Mouse (Mus musculus): Measurements from ENCODE around the gene Rab34. TPM values are rescaled to one million over a fixed set of nuclear protein-coding genes. Genes with fewer than 3 reads are reported as not detected.

Gene Rab34
- 10 to 100 TPM; 25.2 to 28.0 TPM for total RNA-seq (2021)

- peak; percentile 85 for DNase-seq
These were observed at the start of gene Rab34 for GRCm38 (mm10) chr11:78188331-78189233. TSS of gene Rab34 (plus strand) at chr11:78188430.

- DNase-seq, result no peak
These were observed 47.6 kb upstream of the Rab34 start for GRCm38 (mm10) chr11:78140665-78141064.

GRCm38 (mm10) chr11:78143520-78143919 is 44.7 kb upstream of the Rab34 start:
- DNase-seq, result no peak

- no peak for DNase-seq
These were observed 42.1 kb upstream of the Rab34 start for GRCm38 (mm10) chr11:78146168-78146567.

- peak; percentile 21 for DNase-seq
These were observed 41.3 kb upstream of the Rab34 start for GRCm38 (mm10) chr11:78146707-78147543.

GRCm38 (mm10) chr11:78151161-78151560 is 37.1 kb upstream of the Rab34 start:
- peak; percentile 38 for DNase-seq

- peak; percentile 75 for DNase-seq
These were observed 35.7 kb upstream of the Rab34 start for GRCm38 (mm10) chr11:78152299-78153231.

GRCm38 (mm10) chr11:78153778-78154177 is 34.5 kb upstream of the Rab34 start:
- no peak for DNase-seq

GRCm38 (mm10) chr11:78155674-78156073 is 32.6 kb upstream of the Rab34 start:
- DNase-seq, result no peak

GRCm38 (mm10) chr11:78156156-78156699 is 32.0 kb upstream of the Rab34 start:
- no peak for DNase-seq

GRCm38 (mm10) chr11:78159096-78159495 is 29.1 kb upstream of the Rab34 start:
- peak; percentile 87 for DNase-seq

GRCm38 (mm10) chr11:78159557-78159956 is 28.7 kb upstream of the Rab34 start:
- DNase-seq, result no peak

GRCm38 (mm10) chr11:78160171-78160570 is 28.1 kb upstream of the Rab34 start:
- no peak for DNase-seq

- no peak for DNase-seq
These were observed 27.6 kb upstream of the Rab34 start for GRCm38 (mm10) chr11:78160675-78161074.

GRCm38 (mm10) chr11:78161169-78161568 is 27.1 kb upstream of the Rab34 start:
- DNase-seq, result no peak

- no peak for DNase-seq
These were observed 26.3 kb upstream of the Rab34 start for GRCm38 (mm10) chr11:78161968-78162367.

GRCm38 (mm10) chr11:78162504-78162903 is 25.7 kb upstream of the Rab34 start:
- no peak for DNase-seq

- no peak for DNase-seq
These were observed 25.2 kb upstream of the Rab34 start for GRCm38 (mm10) chr11:78163045-78163444.

- peak; percentile 85 for DNase-seq
These were observed 24.3 kb upstream of the Rab34 start for GRCm38 (mm10) chr11:78163681-78164603.

GRCm38 (mm10) chr11:78164604-78164923 is 23.7 kb upstream of the Rab34 start:
- DNase-seq, result peak; percentile 28

All from heart, postnatal 4 days (tissue).